Mouse (Mus musculus) cerebellum, postnatal 14 days (tissue): ENCODE data around the gene Stk39.
A peak's percentile ranks its signal among the peaks of the same experiment; 100 is the strongest.

Experiments
- DNase-seq, 2 experiments: peaks; one replicate each; pipeline ENCODE4 v3.0.0; 2021; ENCODE audit warnings: mixed read lengths in 2 of 2

Stk39 gene

DNA sequence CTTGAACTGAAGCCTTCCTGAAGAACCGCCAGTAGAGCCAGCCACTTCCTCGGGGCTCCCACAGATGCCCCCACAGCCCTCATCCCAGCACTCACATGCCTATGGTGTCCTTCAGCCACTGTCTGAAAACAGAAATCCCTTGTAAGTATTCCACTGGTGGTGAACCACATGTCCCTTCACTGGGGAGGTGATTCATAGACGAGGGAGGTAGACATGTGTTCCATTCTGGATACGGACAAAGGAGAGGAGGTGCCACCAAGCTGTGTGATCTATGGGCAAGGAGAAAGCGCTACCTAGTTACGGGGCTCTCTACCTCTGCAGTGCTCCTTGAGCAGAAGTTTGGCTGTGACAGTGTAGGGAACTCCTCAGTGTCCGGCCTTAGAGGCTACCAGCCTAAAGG, 52.9 kb downstream of the Stk39 start:
- DNase-seq: no peak

- DNase-seq: no peak
Measured at GRCm38 (mm10) chr2:68417081-68417480, 55.0 kb downstream of the Stk39 start.

DNA sequence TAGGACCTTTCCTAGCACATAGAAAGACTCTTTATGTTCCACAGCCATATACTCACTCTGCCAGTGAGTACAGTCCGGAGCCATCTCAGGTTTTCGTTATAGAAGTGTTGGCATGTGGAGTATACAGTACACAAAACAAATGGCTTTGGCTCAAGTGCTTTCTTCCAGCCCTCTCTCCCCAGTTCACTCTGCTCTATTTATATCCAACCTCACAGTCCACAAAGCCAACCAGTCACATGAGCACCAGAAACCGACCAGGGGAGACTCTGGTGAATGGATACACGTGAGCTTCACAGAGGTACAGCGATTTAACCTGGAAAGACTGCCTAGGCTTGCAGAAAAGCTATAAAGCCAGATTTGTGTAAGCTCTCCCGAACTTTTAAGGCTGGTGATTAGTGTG, 56.4 kb downstream of the Stk39 start:
- peak; percentile 29 to 52 for DNase-seq

DNA sequence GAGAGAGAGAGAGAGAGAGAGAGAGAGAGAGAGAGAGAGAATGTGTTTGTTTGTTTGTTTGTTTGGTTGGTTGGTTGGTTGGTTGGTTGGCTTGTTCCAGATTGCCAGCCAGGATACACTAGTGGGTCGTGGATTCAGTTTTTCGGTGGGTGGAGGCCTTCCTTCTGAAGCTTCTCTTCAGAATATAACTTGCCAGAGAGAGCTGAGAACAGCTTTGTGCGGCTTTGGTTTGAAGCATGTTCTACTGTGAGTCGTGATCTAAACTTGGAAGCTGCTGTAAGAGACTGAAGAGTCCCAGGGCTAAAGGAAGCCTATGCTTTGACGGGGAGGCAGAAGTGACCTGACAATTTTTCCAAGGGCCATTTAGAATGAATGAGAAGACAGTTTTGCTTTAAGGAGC, 59.9 kb downstream of the Stk39 start:
- DNase-seq: no peak

GRCm38 (mm10) chr2:68411201-68411600, 60.9 kb downstream of the Stk39 start:
- no peak for DNase-seq

- no peak for DNase-seq
Measured at GRCm38 (mm10) chr2:68409640-68410215, 62.3 kb downstream of the Stk39 start.

DNA sequence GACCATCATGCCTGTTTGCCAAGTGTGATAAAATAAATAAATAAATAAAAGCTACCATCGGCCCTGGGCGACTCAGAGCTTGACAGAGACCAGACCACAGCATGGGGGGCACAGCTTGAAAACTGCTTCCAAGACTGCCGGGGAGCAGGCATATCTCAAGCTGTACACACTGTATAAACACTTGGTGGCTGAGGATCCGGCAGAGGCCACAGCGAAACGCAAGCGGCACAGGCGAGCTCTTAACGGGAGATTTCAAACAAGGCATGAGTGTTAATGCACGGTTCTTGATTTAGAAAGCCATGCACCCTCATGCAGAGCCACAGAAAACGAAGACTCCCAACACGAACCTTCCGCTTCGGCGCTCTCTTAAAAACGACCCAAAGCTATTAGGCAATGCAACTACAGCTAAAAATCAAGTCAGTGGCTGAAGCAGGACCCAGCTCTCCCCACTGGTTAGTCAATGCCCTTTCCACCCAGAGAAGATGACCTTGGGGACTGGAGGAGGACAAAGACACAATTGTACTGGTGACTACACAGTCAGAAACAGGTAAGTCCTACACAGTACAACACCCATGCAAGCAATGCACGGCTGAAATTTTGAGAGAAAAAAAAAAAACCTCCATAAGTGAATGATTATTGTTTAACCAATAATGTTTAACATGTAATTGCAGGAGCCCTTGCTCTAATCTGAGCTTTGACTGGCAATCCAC, 63.6 kb downstream of the Stk39 start:
- DNase-seq: no peak

DNA sequence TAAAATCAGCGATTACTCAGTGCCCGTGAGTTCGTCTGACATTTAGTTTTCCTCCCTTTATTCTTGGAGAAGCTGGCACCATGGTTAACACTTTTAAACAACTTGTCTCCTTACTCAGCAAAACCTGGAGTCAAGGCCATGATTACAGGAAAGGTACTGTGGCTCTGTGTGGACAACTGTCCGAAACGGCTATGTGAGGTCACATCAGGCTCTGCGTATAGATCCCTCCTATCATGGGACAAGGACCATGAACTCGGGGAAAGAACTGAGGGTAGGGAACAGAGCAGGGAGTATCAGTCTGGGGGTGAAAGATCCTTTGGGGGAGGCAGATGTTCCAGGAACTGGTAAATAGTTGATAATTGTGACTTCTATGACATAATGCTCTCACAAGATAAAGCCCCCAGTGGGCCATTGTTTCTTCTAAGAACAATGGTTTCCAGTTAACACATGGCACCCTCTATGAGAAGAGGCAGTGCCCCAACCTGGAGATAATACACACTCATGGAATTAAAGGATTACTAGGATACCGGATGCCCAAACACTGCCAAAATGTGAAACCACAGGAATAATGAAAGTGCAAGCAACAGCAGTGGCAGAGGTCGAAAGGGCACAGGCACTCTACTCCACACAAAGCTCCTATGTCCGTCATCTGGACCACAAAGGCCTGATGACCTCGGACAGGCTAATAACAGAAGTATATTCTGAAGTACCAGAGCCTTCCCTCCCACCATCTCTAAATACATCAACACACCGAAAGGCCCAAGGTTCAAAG, 64.7 kb downstream of the Stk39 start:
- no peak for DNase-seq

GRCm38 (mm10) chr2:68406571-68407074, 65.4 kb downstream of the Stk39 start:
- DNase-seq: no peak

DNA sequence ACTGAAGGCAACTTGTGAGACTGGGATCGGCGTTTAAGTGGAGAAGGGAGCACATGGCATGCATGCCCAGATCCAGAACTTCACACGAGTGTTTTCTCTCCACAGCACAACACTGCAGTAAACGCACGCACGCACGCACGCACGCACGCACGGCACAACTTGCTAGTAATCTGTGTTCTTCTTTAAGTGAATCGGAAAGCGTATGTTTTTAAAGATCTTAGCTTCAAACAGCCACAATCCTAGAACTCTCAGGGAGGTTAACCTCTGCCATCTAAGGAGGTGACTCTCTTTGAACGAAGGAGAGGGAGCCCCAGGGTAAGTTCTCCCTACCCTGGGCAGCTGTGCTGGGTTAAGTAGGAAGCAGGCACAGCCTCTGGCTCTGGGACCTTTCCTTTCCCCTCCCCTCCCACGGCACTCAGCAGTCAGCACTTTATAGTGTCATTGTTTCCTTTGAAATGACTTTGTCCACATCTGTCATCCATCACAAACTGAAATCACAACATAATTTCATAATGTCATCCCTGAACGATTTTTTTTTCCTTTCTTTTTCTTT, 66.8 kb downstream of the Stk39 start:
- DNase-seq: no peak

DNA sequence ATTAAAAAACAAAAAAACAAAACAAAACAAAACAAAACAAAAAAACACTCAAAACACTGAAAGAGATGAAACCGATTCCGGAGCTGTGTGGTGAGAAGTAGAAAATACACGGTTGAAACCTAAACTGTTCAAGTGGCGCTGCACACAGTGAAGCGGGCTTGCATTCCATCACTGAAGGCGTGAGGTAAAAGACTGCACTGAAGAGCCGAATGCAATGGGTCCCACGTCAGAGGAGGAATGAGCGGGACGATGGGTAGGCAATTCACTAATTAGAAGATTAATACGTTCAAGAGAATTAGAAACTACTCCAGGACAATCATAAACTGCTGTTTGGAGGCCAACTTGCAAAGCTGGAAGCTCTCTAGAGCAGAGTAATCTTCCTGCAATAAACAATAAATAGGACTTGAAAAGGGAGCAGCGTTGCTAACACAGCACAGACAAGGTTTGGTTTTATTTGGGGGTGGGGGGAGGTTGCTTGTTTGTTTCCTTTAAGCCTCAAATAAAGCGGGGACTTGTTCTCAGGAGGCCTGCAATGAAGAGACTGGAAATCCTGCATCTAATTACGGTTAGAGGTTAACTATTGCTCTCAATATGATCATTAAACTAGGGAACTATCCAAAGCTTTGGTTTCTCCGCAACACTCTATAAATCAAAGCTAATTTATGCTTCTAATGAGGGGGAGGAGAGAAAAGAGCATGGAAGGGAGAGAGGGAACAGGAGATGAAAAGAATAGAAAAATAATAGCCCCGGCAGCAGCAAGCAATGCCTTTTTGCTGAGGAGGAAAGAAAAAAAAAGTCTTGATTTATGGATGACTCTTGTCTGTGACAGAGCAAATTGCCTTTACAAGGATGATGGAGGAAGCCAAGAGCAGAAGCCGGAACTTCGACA, 67.5 kb downstream of the Stk39 start:
- DNase-seq: no peak

DNA sequence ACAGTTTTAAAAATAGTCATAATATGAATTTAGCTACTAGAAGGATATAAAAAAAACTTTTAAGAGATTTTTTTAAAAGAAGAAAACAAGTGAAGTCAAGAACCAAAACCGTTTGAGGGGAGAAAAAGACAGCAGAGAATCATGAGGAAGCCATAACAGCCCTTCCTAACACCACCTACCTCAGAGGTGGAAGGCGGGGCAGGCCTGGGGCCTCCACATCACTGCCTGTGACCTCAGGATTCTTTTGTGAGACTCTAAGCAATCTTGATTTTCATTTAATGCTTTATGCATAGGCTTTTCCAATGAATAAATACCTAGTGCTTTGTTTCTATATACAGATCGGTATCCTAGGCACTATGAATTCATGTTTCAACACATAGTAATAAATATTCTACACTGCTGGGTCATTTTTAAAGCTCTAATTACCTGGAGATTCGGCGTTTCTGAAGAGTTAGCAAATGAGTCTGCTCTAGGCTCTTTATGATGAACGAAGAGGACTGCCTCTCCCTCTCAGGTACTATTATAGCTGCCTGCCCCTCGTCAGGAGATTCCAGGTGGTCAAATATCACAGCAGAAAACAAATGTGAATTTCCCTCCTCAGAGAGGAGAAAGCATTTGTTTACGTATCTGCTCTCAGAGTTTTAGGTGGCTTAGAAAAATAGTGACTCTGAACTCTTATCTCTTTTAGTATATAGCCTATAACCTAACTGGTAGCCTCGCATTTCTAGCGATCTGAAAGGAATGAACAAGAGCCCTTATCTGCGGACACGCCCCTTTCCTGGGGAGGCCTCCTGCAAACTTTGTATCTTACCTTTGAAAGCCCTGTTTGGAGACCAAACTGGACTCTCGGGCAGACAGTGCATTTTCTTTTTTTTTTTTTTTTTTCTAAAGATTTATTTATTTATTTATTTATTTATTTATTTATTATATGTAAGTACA, 78.2 kb downstream of the Stk39 start:
- no peak for DNase-seq

GRCm38 (mm10) chr2:68387824-68388582, 84.1 kb downstream of the Stk39 start:
- no peak for DNase-seq

DNA sequence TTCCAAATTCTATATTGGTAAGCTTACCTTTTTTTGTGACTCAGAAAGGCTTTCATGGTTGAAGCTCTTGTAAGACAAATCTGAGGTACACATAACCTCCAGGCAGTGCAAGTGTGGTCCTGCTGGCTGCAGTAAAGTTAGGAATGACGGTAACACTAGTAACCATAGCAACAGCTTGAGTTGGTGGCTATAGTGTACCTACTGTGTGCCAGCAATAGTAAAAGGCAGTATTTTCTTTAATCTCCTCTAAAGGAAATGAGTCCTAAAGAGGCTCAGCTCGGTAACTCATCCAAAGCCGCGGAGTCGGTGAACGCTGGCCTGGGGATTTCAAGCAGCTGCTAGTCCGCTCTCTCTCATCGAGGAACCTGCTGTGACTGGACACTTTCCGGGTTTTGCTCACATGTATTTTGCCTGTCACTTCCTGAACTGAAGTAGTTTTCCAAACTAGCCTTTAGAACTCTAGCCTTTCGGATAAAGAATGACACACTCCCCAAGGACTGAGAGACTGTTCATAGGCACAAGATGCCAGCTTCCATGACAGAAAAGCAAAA, 85.7 kb downstream of the Stk39 start:
- DNase-seq: no peak

DNA sequence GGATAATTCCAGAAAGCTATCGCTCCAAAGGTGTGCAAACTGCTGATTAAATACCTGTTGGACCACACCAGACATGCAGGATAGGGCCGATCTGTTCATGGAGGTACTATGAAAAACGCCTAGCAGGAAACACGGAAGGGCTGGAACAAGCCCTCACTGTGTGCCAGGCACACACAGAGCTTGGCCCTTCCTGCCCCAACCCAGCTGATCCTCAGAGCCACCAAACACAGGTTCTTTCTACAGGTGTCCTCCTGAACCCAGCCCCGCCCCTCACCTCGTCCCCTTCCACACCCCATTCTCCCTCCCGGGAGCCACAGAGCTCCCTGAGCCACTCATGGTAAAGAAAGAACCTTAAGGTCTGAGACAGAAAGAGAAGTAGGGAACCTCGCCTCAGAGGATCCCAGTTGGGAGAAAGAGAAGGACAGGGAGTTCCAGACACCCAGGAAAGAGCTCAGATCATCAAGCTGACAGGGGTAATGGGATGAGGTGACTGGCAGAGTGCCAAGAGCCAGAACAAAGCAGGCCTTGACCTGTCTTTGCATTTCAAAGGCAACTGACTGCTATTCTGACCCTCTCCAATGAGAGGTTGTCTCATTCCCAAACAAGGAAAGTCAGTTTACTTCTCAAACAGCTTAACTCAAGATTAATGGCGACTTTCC, 86.3 kb downstream of the Stk39 start:
- no peak for DNase-seq

- no peak for DNase-seq
Measured at GRCm38 (mm10) chr2:68383964-68384363, 88.1 kb downstream of the Stk39 start.

GRCm38 (mm10) chr2:68382394-68383059, 89.5 kb downstream of the Stk39 start:
- no peak for DNase-seq

- no peak for DNase-seq
Measured at GRCm38 (mm10) chr2:68381881-68382280, 90.2 kb downstream of the Stk39 start.

GRCm38 (mm10) chr2:68381205-68381604, 90.9 kb downstream of the Stk39 start:
- peak; percentile 24 to 28 for DNase-seq
